Mouse (Mus musculus) intestine, embryonic 14.5 days (tissue): ENCODE data around the gene Rtn3. TPM values are rescaled to one million over a fixed set of nuclear protein-coding genes. Genes with fewer than 3 reads are reported as not detected.

Source experiments
- ATAC-seq: fragments of 200-750 bp; cut with Nextera tagmentation; replicated peaks from 2 replicates; pipeline ENCODE4 v1.8.0; 2017; ENCODE audit warnings: low read depth, moderate number of reproducible peaks, moderate TSS enrichment, moderate library complexity; ENCODE audit not compliant: low FRiP score, low TSS enrichment
- DNase-seq: peaks from one replicate; pipeline ENCODE4 v3.0.0-alpha.2; 2018; ENCODE audit warnings: low spot score
- H3K27ac ChIP-seq: fragments of 300-500 bp; sonication (generic); 2 replicates; pipeline ENCODE4 v1.5.1; 2014; ENCODE audit warnings: low read depth, mild to moderate bottlenecking, control low read depth
- H3K27me3 ChIP-seq: fragments of 300-500 bp; sonication (generic); replicated peaks from 2 replicates; pipeline ENCODE4 v1.6.1; 2014; ENCODE audit warnings: low read length, control low read depth; ENCODE audit not compliant: control insufficient read depth, insufficient read depth
- H3K36me3 ChIP-seq: fragments of 300-500 bp; sonication (generic); 2 replicates; pipeline ENCODE4 v1.6.1; 2014; ENCODE audit warnings: low read length, control low read depth; ENCODE audit not compliant: control insufficient read depth, insufficient read depth
- H3K4me1 ChIP-seq: fragments of 300-500 bp; sonication (generic); replicated peaks from 2 replicates; pipeline ENCODE4 v1.6.1; 2014; ENCODE audit warnings: low read length, control low read depth, mixed read lengths; ENCODE audit not compliant: control insufficient read depth, insufficient read depth
- H3K4me2 ChIP-seq: fragments of 300-500 bp; sonication (generic); 2 replicates; pipeline ENCODE4 v1.6.1; 2014; ENCODE audit warnings: low read length
- H3K4me3 ChIP-seq: fragments of 300-500 bp; sonication (generic); 2 replicates; pipeline ENCODE4 v1.5.1; 2014; ENCODE audit warnings: low read depth, low read length, control low read depth, mixed read lengths
- H3K9ac ChIP-seq: fragments of 300-500 bp; sonication (generic); 2 replicates; pipeline ENCODE4 v1.6.1; 2014; ENCODE audit warnings: mild to moderate bottlenecking, low read length
- H3K9me3 ChIP-seq: fragments of 300-500 bp; sonication (generic); 2 replicates; pipeline ENCODE4 v1.6.1; 2016; ENCODE audit warnings: low read length, control low read depth; ENCODE audit not compliant: control insufficient read depth
- WGBS: fragments of 180-500 bp; shearing (Covaris S2); extraction: QIAGEN DNeasy Blood & Tissue Kit; methylation state at CpG from one replicate; pipeline ENCODE4 v1.1.7; 2014; 5-methylcytosine and 5-hydroxymethylcytosine counted together
- microRNA-seq: library from miRNA; unstranded; fragments of <30 nt; microRNA quantifications from one replicate; pipeline ENCODE4, GENCODE M21; 2016
- polyA plus RNA-seq: library from polyadenylated mRNA; unstranded; fragments of >200 nt; fragmentation: Nextera tagmentation; extraction: Ambion mirVana; gene quantifications from 2 replicates; pipeline ENCODE4 v1.2.1, GENCODE M21; 2014

Gene Rtn3
- polyA plus RNA-seq, 1 experiment from 2014 or later: 123 TPM

DNA sequence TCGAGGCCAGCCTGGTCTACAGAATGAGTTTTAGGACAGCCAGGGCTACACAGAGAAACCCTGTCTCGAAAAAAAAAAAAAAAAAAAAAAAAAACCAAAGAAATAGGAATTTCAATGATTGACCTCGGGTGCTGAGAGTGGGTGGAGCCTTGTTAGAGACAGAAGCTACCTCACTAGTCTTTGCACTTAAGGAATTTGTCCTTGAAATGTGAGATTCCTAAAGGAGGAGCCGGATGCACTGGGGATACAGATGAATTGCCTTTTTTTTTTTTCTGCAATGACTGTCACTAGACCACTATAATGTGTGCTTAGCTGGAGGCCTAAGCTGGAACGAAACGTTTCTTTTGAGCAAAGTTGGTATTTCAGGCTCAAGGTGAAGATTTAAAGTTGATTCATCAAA, 94.6 kb downstream of the Rtn3 start:
- ATAC-seq (no peak), DNase-seq (no peak)
- no peak overlapping the region for H3K4me2 ChIP-seq
- WGBS: 87% methylated on average over 6 of the region's 6 CpGs
- 0 out of 2 replicates have a peak, but pooled peaks cover 6% of the 10 kb centered on the region for H3K4me1 ChIP-seq
- no peak overlapping the region for H3K4me3 ChIP-seq
- H3K36me3 ChIP-seq: no peaks in the 10 kb centered on the region
- no peaks in the 10 kb centered on the region for H3K27me3 ChIP-seq
- H3K9me3 ChIP-seq: 0 out of 2 replicates have a peak, but pooled peaks cover 11% of the 10 kb centered on the region
- no peak overlapping the region for H3K27ac ChIP-seq
- no peak overlapping the region for H3K9ac ChIP-seq

DNA sequence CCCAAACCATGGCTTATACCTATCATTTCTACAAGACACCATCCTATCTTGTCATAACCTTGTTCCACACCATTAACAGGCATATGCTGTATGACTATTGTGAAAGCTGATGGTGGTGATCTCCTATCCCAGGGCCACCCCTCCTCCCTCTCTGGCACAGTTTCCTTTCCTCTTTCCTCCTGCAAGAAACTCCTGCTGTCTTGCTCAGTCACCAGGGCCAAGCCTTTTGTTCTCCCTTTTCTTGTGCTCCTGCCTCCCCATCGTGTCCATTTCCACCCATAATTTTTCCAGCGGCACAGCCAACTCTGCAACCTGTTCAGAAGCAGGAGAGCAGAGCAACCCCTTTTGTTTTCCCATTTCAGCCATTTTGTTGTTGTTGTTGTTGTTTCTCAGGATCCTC, 97.0 kb downstream of the Rtn3 start:
- Histone ChIP-seq H3K9me3 (0 out of 2 replicates have a peak, but pooled peaks cover 8% of the 10 kb centered on the region), H3K9ac (no peak overlapping the region), H3K27me3 (no peaks in the 10 kb centered on the region), H3K4me1 (peaks cover 17% of the 10 kb centered on the region), H3K4me3 (no peak overlapping the region), H3K4me2 (no peak overlapping the region), H3K27ac (no peak overlapping the region), H3K36me3 (no peaks in the 10 kb centered on the region)
- DNase-seq (no peak), ATAC-seq (no peak)
- WGBS: 77% methylated on average over 2 of the region's 2 CpGs

- Histone ChIP-seq H3K4me1 (peaks cover 24% of the 10 kb centered on the region), H3K9me3 (0 out of 2 replicates have a peak, but pooled peaks cover 8% of the 10 kb centered on the region), H3K9ac (peak within 1 kb of the TSS; percentile 77), H3K27ac (peak within 1 kb of the TSS; percentile 89), H3K4me3 (peak within 1 kb of the TSS; percentile 85), H3K27me3 (no peaks in the 10 kb centered on the region), H3K4me2 (peak within 1 kb of the TSS; percentile 89), H3K36me3 (0 out of 2 replicates have a peak, but pooled peaks cover 6% of the 10 kb centered on the region)
- DNase-seq: peak; percentile 100
- WGBS: 1% methylated on average over 47 of the region's 52 CpGs
- peak; percentile 98 for ATAC-seq
Observed at GRCm38 (mm10) chr19:7382903-7383865, 99.9 kb downstream of the Rtn3 start, which contains the start of gene Spindoc. Spindoc (minus strand) TSS chr19:7382994.

DNA sequence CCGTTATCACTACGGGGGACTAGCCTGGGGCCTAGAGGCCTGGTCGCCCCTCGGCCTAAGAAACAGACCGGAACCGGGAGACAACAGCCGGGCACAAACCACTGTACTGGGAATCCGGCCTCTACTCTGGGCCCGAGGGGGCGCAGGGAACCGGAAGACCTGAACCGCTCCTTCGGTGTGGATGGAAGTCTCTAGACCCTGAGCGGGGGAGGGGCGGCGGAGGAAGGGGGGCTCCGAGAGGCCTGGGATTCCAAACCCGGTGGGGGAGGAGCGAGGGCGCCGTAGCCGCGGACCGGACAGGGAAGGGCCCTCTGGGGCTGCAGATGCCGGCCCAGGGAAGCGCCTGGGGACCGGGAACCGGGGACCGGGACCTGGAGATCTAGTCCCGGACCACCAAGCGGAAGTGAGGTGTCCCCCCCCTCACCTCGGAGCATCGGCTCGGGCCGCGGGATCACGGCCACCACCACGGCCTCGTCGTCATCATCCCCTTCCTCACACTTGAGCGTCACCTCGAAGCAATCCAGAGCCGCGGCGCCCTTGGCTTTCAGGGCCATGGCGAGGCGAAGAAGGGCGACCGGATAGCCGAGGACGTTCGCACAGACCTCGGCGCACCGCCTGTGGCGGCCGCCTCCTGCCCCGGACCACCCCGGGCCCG, 100.7 kb downstream of the Rtn3 start:
- Histone ChIP-seq H3K4me3 (peak overlapping the region; percentile 85), H3K4me1 (peaks cover 24% of the 10 kb centered on the region), H3K27me3 (no peaks in the 10 kb centered on the region), H3K36me3 (0 out of 2 replicates have a peak, but pooled peaks cover 6% of the 10 kb centered on the region), H3K9me3 (0 out of 2 replicates have a peak, but pooled peaks cover 4% of the 10 kb centered on the region), H3K9ac (peak overlapping the region; percentile 77), H3K27ac (peak overlapping the region; percentile 89), H3K4me2 (peak overlapping the region; percentile 89)
- ATAC-seq: peak; percentile 72
- peak; percentile 89 for DNase-seq
- WGBS: under 1% methylated on average over 48 of the region's 60 CpGs

DNA sequence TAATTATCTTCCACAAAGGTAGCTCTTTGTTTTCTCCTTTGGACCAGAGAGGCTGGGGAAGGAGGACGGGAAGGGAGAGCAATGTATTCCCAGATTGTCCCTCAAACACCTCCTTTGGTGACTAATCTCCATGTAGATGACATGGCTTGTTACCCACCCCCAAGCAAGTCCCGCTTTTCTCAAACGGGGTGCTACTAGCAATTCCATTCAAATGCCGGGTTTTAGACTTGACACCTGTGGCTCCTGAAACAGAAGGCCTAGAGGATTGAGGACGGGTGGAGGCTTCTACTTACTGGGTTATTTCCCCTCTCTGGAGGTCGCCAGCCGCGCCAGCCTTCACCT, 101.2 kb downstream of the Rtn3 start:
- Histone ChIP-seq H3K4me2 (peak overlapping the region; percentile 89), H3K4me3 (peak overlapping the region; percentile 85), H3K9ac (peak overlapping the region; percentile 77), H3K27ac (peak overlapping the region; percentile 89), H3K27me3 (no peaks in the 10 kb centered on the region), H3K36me3 (0 out of 2 replicates have a peak, but pooled peaks cover 6% of the 10 kb centered on the region), H3K4me1 (peaks cover 24% of the 10 kb centered on the region), H3K9me3 (0 out of 2 replicates have a peak, but pooled peaks cover 4% of the 10 kb centered on the region)
- DNase-seq (no peak), ATAC-seq (no peak)
- 4% methylated on average over 8 of the region's 8 CpGs for WGBS

DNA sequence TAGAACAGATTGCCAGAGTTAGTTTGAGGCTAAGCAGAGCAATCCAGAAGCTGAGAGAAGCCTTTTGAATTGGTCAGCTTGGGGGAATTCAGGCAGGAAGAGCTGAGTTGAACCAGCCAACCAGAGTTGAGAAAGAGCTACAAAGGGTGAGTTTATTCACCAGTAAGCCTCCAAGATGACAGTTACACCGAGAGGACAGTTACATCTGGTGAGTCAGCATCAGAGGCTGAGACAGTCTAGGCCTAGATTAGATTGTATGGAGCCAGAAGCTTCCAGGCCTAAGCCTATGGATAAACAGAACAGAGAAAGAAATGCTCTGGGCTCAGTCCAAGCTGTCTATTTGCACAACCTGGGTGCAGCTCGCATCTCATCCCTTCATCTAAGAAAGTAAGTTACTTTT, 105.4 kb downstream of the Rtn3 start:
- no peak for ATAC-seq
- 69% methylated on average over 2 of the region's 2 CpGs for WGBS
- no peak for DNase-seq
- peaks cover 17% of the 10 kb centered on the region for H3K4me1 ChIP-seq
- H3K4me3 ChIP-seq: no peak overlapping the region
- no peaks in the 10 kb centered on the region for H3K27me3 ChIP-seq
- H3K27ac ChIP-seq: no peak overlapping the region
- H3K9ac ChIP-seq: no peak overlapping the region
- no peak overlapping the region for H3K4me2 ChIP-seq
- no peaks in the 10 kb centered on the region for H3K9me3 ChIP-seq
- peaks cover 44% of the 10 kb centered on the region for H3K36me3 ChIP-seq

Small RNA genes lying within 50 kb of the gene (microRNA-seq; reads per million reads assigned to microRNA genes)
- 1.4 reads per million, percentile 16 among the genes with 10 or more reads in this experiment for gene Mir6991

Other genes with a start within 250 kb of the Rtn3 start
- 67.4 and 73.0 TPM in 2 replicates for gene Naa40, start 242.1 kb downstream of the Rtn3 start, polyA plus RNA-seq
- 8.9 and 11.1 TPM in 2 replicates for gene Rcor2, start 216.0 kb downstream of the Rtn3 start, polyA plus RNA-seq
- 48.7 and 54.0 TPM in 2 replicates for gene Mark2, start 141.4 kb downstream of the Rtn3 start, polyA plus RNA-seq
- gene Spindoc, start 100.3 kb downstream of the Rtn3 start, polyA plus RNA-seq: 23.7 and 24.3 TPM in 2 replicates
- 9.1 and 9.4 TPM in 2 replicates for gene 2700081O15Rik, start 65.7 kb downstream of the Rtn3 start, polyA plus RNA-seq
- gene Atl3, start 10.8 kb upstream of the Rtn3 start, polyA plus RNA-seq: 12.1 and 15.4 TPM in 2 replicates
- gene Pla2g16, start 74.2 kb upstream of the Rtn3 start, polyA plus RNA-seq: 7.0 and 8.4 TPM in 2 replicates
- gene Lgals12, start 123.9 kb upstream of the Rtn3 start, polyA plus RNA-seq: 0.88 and 0.93 TPM in 2 replicates
- gene Hrasls5, start 129.3 kb upstream of the Rtn3 start, polyA plus RNA-seq: not detected in 2 replicates
- not detected in 2 replicates for gene Slc22a19, start 228.0 kb upstream of the Rtn3 start, polyA plus RNA-seq